Comparison of ENCODE assay signal across 10 mouse cellular contexts in genomic region chr3:80052879-80053278, GRCm38 (mm10).
A peak's percentile ranks its signal among the peaks of the same experiment; 100 is the strongest.
DNase-seq lines count a peak whose midpoint lies in the region; ATAC-seq and TF ChIP-seq lines count a peak whose summit lies in the region.
"Had no signal": no experiment of that assay in that cellular context is flagged by ENCODE, and none has a peak within 500 bp of the region (broad histone marks: within the 10 kb centered on the region; RNA-seq: fewer than 3 reads in every experiment).

No protein-coding gene starts in this region.

- H3K4me2 ChIP-seq in intestine, embryonic 15.5 days (replicated peaks): no peak overlapping the region
- no peak overlapping the region for H3K4me2 ChIP-seq in intestine, postnatal 0 days (replicated peaks; ENCODE audit: low read depth)
- no peak overlapping the region for H3K4me2 ChIP-seq in heart, embryonic 11.5 days
- no peak overlapping the region for H3K4me2 ChIP-seq in liver, embryonic 14.5 days (ENCODE audit: low read depth)

- WGBS in intestine, embryonic 15.5 days: 48% methylated on average over 3 of the region's 3 CpGs
- WGBS in intestine, postnatal 0 days: 33% methylated on average over 3 of the region's 3 CpGs
- WGBS in heart, embryonic 11.5 days (ENCODE audit: insufficient replicate concordance): 13% methylated on average over 3 of the region's 3 CpGs
- WGBS in liver, embryonic 14.5 days (ENCODE audit: insufficient replicate concordance): 5% methylated on average over 3 of the region's 3 CpGs
- WGBS in limb, embryonic 10.5 days: 59% methylated on average over 3 of the region's 3 CpGs

- peak; percentile 72 for ATAC-seq in intestine, embryonic 15.5 days
- no peak for ATAC-seq in intestine, postnatal 0 days
- ATAC-seq in heart, embryonic 11.5 days (replicated peaks; ENCODE audit: insufficient number of reproducible peaks, low FRiP score, low TSS enrichment): 0 out of 2 replicates have a peak, but pooled peaks have one; percentile 63
- ATAC-seq in liver, embryonic 14.5 days (ENCODE audit: insufficient read depth): peak; percentile 45; the same call in 1 of the 2 replicates
- ATAC-seq: lung, postnatal 0 days had no signal

- peak; percentile 82 to 85 for DNase-seq in adrenal gland, adult (ENCODE audit: inconsistent age in 2 of 2, low spot score in 1 of 2)
- DNase-seq in liver, embryonic 14.5 days (ENCODE audit: low read depth in 3 of 3, low spot score in 3 of 3): no peak
- no peak for DNase-seq in right cerebral cortex, adult 2 months (ENCODE audit: low spot score in 2 of 2)
- no peak for DNase-seq in limb, embryonic 10.5 days (ENCODE audit: low spot score)
- no peak for DNase-seq in gastrocnemius, postnatal 25 days
- DNase-seq: gastrocnemius, postnatal 36 days had no signal

- no peak overlapping the region for H3K4me3 ChIP-seq in intestine, embryonic 15.5 days (replicated peaks)
- H3K4me3 ChIP-seq in intestine, postnatal 0 days (ENCODE audit: low read depth, low read length): no peak overlapping the region
- no peak overlapping the region for H3K4me3 ChIP-seq in heart, embryonic 11.5 days (ENCODE audit: low read depth, low read length)
- no peak overlapping the region for H3K4me3 ChIP-seq in liver, embryonic 14.5 days (ENCODE audit: insufficient read depth in 1 of 2, low read depth in 2 of 2, low read length in 2 of 2)
- no peak overlapping the region for H3K4me3 ChIP-seq in limb, embryonic 10.5 days

- TF ChIP-seq CTCF in intestine, postnatal 0 days (IDR thresholded peaks at IDR 0.05; ENCODE audit: low read depth): no peak
- TF ChIP-seq CTCF in liver, embryonic 14.5 days (IDR thresholded peaks at IDR 0.05; ENCODE audit: low read depth): no peak

- no peaks in the 10 kb centered on the region for H3K36me3 ChIP-seq in intestine, embryonic 15.5 days
- H3K36me3 ChIP-seq in intestine, postnatal 0 days (ENCODE audit: control insufficient read depth, insufficient read depth): no peaks in the 10 kb centered on the region
- H3K36me3 ChIP-seq in heart, embryonic 11.5 days (ENCODE audit: control insufficient read depth, insufficient read depth, low read length): no peaks in the 10 kb centered on the region
- H3K36me3 ChIP-seq in liver, embryonic 14.5 days (replicated peaks; ENCODE audit: control insufficient read depth, insufficient read depth, low read depth): no peaks in the 10 kb centered on the region
- no peaks in the 10 kb centered on the region for H3K36me3 ChIP-seq in limb, embryonic 10.5 days

- H3K9ac ChIP-seq in intestine, embryonic 15.5 days: no peak overlapping the region
- no peak overlapping the region for H3K9ac ChIP-seq in intestine, postnatal 0 days (ENCODE audit: low read depth, low read length)
- no peak overlapping the region for H3K9ac ChIP-seq in heart, embryonic 11.5 days (ENCODE audit: low read depth, low read length)
- H3K9ac ChIP-seq in liver, embryonic 14.5 days (replicated peaks): no peak overlapping the region

- H3K4me1 ChIP-seq in intestine, embryonic 15.5 days (replicated peaks): no peaks in the 10 kb centered on the region
- no peaks in the 10 kb centered on the region for H3K4me1 ChIP-seq in intestine, postnatal 0 days (replicated peaks; ENCODE audit: control insufficient read depth, insufficient read depth, low read length)
- peaks cover 19% of the 10 kb centered on the region for H3K4me1 ChIP-seq in heart, embryonic 11.5 days (ENCODE audit: control insufficient read depth, insufficient read depth, low read length)
- peaks cover 3 to 5% of the 10 kb centered on the region in 2 experiments; a peak in 2 of 4 replicates for H3K4me1 ChIP-seq in liver, embryonic 14.5 days (replicated peaks; ENCODE audit: control insufficient read depth in 2 of 2, insufficient read depth in 2 of 2, low read length in 1 of 2)
- H3K4me1 ChIP-seq in limb, embryonic 10.5 days: no peaks in the 10 kb centered on the region

- no peaks in the 10 kb centered on the region for H3K9me3 ChIP-seq in intestine, embryonic 15.5 days
- no peaks in the 10 kb centered on the region for H3K9me3 ChIP-seq in intestine, postnatal 0 days (ENCODE audit: control insufficient read depth)
- no peaks in the 10 kb centered on the region for H3K9me3 ChIP-seq in heart, embryonic 11.5 days (replicated peaks; ENCODE audit: control insufficient read depth, low read length)
- no peaks in the 10 kb centered on the region for H3K9me3 ChIP-seq in liver, embryonic 14.5 days (ENCODE audit: control insufficient read depth, low read length)
- H3K9me3 ChIP-seq in limb, embryonic 10.5 days (replicated peaks): no peaks in the 10 kb centered on the region

- H3K27ac ChIP-seq in intestine, embryonic 15.5 days: no peak overlapping the region
- no peak overlapping the region for H3K27ac ChIP-seq in intestine, postnatal 0 days (ENCODE audit: low read depth, low read length)
- H3K27ac ChIP-seq in heart, embryonic 11.5 days (ENCODE audit: low read depth, low read length): peak overlapping the region; percentile 73
- no peak overlapping the region for H3K27ac ChIP-seq in liver, embryonic 14.5 days
- no peak overlapping the region for H3K27ac ChIP-seq in limb, embryonic 10.5 days

- TF ChIP-seq EP300 in liver, embryonic 14.5 days (IDR thresholded peaks at IDR 0.05; ENCODE audit: low read depth): no peak

- H3K27me3 ChIP-seq in intestine, embryonic 15.5 days (replicated peaks): no peaks in the 10 kb centered on the region
- H3K27me3 ChIP-seq in intestine, postnatal 0 days (replicated peaks; ENCODE audit: control insufficient read depth, insufficient read depth, low read length): no peaks in the 10 kb centered on the region
- H3K27me3 ChIP-seq in heart, embryonic 11.5 days (ENCODE audit: control insufficient read depth, insufficient read depth, low read length): no peaks in the 10 kb centered on the region
- H3K27me3 ChIP-seq in liver, embryonic 14.5 days (ENCODE audit: control insufficient read depth, insufficient read depth, low read length): no peaks in the 10 kb centered on the region
- no peaks in the 10 kb centered on the region for H3K27me3 ChIP-seq in limb, embryonic 10.5 days (ENCODE audit: low read depth, poor library complexity, severe bottlenecking)

Comparison
In these comparisons a context has a peak if more than half of its experiments do, and no peak if none do; other contexts are left out.
1. DNase-seq: peak in adrenal gland, adult (2 of 2); none in liver, embryonic 14.5 days (0 of 3), right cerebral cortex, adult 2 months (0 of 2), limb, embryonic 10.5 days (single experiment) and gastrocnemius, postnatal 25 days (single experiment).